Mouse (Mus musculus) spleen, adult 18-20 months (tissue): ENCODE measurements at regions not wholly inside any gene's neighbourhood (a gene's known extent, or its start where the extent isn't known, plus 50 kb on each side); places are given as distances from the start of the nearest gene placed in this dataset.

ENCODE experiments used
- DNase-seq, 2 experiments: peaks; one replicate each; pipeline ENCODE4 v3.0.0; 2022; ENCODE audit warnings: mixed read lengths in 2 of 2

DNA sequence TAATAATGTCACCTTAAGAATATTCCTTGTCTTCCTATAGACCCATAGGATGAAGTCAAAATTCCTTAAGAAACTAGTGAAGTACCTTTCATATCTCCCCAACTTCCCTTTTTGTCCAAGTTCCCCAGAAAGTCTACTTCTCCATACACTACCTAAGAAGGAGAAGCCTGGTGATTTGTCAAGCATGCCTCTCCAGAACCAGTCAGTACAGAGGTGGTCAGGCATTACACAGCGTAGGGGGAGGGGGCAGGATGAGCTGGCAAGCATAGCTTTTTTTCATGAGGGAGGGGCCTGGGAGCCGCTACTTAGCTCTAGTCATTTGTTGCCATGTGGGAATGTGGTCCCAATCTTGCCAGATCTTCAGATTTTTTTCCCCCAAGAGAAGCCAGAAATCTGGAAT, 54.0 kb upstream of the Satb2 start:
- DNase-seq: no peak

DNA sequence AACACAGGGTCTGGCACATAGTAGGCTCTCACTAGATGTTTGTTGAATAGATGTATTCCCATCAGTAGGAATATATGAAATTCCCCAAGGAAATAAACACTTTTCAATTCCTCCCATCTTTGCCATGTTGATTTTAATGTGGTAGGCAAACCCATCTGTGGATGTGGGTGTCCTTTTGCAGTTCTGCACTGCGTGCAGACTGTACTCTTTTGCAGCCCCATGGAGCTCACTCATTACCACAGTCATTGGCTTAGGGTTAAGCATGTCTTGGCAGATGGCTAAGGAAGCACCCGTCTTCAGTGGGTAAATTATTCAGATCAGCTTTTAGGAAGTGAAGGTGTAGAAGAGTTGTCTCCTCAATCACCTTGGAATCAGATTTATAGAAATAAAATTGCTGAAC, 54.8 kb upstream of the Satb2 start:
- DNase-seq: no peak

DNA sequence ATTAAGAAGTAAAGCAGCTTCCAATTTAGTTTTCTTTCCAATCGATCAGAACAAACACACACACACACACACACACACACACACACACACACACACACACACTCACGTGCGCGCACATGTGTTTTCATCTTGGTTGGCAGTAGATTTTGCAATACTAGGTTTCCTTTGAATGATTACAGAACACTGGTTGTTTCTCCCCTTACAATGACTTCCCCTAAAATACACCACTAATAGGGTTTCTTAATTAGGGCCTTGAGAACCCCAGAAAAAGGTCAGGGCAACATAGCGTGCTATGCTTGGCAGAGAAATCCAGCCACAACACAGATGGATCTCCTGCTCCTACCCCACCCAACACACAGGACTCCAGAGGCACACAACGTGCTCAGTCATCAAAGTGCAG, 56.0 kb upstream of the Satb2 start:
- DNase-seq: no peak

DNA sequence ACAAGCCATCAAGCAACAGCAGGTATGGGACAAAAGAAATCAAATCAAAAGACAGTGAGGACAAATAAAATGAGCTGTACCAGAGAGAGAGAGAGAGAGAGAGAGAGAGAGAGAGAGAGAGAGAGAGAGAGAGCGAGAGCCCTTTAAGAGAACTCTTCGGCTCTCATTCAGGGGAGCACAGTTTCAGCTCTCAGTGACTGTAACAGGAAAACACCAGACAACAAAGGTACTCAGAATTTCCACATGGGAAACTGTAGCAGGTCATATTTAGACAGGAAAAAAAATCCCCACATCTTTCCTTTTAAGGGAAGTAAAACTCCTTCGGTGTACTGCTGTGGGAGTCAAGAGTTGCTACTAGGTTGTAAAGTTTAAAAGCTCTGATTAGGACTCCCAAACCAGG, 57.9 kb upstream of the Satb2 start:
- DNase-seq: no peak

DNA sequence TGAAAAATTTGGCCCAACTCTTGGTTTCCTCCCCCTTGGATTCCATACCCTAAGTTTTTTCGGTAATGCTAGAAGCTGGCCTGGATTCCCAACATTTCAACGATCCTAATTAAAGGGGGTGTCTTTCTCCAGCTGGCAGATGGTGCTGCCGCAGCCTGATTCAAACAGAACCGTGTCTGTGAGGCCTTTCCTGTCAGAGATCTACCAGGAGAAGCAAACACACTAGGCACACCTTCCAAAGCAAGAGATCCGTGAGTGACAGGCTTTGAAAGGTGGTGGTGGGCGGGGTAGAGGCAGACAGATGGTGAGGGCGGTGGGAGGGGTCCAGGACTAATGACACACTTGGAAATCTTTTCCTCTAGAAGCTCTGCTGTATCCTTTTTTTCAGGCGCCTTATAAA, 61.8 kb upstream of the Satb2 start:
- DNase-seq: no peak

DNA sequence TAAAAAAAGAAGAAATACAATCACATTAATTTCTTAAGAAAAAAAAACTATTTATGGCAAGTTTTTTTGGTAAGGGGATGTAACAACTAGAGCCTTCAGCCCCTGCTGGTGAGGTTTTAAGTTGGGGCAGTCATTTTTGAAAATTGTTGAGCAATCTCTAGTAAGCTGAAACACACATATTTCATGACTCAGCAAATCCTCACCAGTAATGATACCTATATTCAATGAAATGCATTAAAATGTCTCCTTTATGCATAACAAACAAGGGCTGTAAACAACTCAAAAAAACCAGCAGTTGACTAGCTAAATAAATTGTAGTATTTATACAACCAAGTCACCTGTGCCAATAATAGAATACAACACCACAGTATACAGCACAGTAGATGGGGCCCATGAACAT, 63.1 kb upstream of the Satb2 start:
- no peak for DNase-seq

DNA sequence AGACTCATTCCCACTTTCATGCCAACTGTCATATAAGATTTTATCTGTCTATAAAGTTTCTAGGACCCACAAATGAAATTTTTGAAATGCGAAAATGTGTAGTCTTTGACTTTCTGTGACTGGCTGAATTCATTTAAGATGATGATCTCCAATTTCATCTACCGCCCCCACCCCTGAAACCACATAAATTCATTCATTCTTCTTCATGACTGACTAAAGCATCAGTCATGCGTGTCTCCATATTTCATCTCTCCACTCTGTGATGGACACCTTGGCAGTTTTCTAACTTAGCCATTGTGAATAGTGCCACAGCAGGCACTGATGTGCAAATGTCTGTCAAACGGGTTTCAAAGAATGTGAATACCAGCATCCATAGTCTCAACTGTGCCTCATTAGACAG, 75.4 kb upstream of the Satb2 start:
- DNase-seq: no peak

DNA sequence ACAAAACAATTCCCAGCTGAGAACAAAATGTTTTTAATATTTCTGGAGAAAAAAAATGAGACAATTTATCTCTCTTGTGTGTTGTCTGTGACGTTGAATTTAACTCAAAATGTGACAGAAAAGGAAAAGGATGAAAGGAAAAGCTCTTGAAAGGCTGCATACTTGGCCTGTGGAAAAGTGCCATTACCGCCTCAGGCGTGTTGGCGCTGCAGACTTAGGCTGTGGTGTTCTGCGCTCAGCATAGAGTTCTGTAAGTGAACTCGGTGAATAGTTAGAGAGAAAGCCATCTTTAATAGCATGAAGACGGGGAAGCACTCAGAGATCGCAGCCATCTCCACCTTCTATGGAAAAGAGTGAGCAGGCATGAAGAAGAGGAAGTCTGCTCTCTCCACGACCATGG, 77.5 kb upstream of the Satb2 start:
- DNase-seq: no peak

DNA sequence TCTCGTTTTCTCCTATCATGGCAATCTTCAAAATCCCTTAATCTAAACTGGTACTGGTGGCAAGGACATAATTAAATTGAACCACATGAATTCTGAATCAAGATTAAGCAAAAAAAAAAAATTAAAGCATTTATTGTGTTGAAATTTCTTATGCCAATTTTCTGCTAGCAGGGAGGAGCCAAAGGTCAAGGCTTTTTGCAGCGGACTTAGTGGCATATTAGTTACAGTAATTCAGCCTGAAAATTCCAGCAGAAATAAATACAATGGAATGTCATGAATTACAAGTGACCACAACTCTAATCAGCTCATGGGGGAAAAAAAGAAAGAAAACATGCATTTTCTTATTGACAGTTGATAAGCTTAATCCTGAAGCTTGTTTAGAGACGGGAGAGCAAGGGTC, 80.8 kb upstream of the Satb2 start:
- no peak for DNase-seq

DNA sequence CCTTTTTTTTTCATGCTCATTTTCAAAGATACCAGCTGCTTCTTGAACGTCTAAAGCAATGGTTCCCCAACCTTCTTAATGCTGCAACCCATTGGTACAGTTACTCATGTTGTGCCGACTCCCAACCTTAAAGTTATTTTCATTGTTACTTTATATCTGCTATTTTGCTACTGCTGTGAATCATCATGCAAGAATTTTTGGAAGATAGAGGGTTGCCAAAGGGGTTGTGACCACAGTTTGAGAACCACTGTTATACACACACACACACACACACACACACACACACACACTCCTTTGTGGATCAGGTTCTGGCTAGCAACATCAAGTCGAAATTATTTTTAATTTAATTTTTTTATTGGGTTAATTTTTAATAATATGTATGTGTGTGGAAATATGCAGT, 96.8 kb upstream of the Satb2 start:
- no peak for DNase-seq

DNA sequence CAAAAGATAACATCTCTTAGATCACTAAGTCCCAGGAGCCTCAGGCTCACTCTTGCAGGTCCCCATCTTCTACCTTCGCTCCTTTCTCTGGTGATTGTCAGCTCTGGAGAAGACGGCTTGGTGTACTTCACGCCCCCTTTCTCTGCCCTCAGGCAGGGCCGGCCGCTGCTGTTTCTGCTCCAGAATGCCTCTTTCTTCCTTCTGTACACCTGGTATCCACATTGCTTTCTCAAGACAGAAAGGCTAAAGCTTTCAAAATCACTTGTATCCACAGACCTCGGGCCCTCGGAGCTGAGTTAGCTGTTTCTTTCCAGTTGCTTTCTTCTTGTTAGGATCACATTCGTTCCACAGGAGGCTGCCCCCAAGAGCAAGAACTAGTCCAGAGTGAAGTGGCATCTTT, 98.2 kb upstream of the Satb2 start:
- no peak for DNase-seq

DNA sequence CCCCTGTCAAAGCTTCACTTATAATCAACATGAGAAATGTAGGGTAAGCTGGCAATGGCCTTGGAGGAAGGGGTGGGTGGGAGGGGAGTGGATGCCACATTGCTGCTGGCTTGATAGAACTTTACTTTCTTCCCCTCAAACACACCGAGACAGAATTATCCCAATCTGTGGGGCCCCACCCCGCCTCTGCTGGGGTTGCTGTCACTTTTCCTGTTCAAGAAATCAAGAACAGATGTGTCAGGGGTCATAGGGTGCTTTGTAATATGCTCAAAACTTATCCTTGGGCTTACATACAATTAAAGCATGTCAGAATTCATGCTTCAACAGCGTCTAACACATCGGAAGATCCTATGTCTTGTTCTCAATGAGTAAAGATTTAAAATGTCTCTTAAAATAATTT, 101.9 kb upstream of the Satb2 start:
- DNase-seq: no peak

DNA sequence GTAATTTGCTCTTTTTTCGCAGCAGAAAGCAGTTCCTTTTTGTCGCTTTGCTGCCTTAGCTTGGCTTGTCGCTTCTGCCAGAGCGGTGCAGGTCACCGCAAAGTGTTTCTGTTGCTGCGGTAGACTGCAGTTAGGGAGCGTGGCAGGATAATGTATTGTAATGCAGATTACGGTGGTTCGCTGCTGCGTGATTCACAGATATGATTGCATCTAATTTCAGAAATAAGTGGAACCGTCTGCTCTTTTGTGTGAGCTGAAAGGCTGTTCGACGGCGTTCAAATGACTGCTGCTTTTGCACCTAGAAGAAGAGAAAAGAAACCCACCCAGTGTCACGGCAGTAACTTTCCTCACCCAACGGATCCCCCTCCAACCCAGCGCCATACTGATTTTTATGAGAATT, 104.7 kb upstream of the Satb2 start:
- no peak for DNase-seq

DNA sequence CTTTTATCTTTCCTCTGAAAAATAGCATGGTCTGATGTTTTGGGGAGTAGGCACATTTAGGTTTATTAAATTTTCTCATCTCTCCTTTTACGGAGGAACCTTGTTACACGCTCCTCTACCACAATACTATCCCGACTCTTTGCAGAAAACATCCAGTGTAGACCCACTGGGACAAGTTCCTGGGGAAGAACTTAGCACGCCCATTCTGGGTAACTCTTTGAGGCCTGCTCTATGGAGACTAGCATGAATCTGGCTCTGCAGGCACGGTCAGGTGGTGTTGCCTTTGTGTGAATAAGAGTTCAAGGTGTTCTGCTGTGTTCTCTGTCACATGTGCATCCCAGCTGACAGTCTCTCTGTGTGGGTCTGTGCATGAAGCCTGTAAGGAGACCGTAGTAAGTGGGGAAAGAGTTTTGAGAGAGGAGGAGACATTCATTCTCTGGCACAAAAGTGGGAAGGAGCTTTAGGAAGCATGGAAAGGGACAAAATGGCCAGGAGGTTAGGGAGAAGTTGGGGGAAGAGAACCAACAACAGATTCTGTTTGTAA, 105.2 kb upstream of the Satb2 start:
- no peak for DNase-seq

DNA sequence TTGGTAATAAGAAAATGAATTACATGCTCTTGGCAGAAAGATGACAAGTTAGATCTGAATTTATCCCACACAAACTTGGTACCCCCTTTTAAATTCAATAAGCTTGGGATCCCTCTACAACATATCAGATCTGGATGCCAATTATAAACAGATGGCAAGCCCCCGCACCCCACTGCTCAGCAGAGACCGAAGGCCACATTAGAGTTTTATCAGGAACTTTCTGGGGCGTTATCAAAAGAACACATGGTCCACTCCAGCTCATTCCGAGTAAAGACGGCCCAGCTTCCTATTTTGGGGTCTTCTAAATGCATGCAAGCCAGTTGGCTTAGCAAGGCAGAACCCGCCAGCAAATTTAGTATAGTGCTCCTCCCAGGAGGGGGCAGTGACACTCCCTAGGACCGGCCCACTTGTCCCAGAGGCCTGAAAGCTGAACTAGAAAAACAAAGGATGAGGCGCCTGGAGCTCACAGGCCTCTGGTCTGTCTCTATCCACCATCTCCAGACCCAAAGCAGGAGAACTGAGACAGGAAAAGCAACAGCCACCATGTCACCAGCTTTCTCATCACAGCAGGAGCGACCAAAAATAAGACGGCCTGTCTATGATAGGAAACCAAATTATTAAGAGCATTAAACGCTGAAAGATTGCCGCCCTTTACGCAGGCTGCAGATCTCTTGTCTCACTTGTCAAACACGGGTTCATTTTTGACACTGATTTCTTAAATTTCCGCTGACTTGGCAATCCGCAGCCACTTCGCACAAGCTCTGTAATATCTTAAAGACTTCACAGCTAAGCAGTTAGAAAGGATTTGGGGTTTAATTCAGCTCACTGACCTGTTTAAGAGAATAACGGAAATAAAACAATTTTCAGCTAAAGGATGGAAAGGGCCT, 117.2 kb upstream of the Satb2 start:
- no peak for DNase-seq

DNA sequence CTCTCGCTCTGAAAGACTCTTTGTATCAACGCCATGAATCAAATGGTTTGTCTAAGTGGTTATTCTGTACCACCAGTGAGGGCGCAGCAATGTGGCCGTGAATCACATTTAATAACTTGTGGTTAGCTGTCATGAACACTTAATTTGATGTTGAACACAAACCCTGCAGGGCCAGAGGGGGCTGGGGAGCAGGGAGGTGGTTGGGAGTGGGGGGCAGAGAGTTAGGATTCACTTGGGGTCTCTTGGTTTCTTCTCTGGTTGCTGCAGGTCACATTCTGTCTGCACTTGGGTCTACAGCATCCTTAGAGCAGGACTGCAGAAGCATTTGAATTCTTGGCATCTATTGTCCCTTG, 117.8 kb upstream of the Satb2 start:
- no peak for DNase-seq

DNA sequence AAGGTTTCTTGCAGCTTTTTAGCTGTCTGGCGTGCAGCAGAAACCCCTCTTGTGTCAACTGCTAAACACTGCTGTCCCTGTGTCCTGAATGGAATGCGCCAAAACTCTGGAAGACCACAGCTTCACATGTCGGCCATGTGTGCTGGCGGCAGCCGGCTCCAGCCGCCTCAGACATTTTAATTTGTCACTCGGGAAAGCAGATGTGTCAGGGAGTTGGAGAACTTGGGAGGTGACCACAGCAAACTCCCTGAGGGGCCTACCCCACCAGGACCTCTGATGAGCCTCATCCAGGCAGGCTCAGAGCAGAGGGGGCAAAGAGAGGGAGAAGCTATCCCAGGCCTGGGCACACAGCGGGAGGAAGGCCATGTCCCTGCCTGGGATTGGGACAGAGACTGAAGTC, 118.3 kb upstream of the Satb2 start:
- no peak for DNase-seq

DNA sequence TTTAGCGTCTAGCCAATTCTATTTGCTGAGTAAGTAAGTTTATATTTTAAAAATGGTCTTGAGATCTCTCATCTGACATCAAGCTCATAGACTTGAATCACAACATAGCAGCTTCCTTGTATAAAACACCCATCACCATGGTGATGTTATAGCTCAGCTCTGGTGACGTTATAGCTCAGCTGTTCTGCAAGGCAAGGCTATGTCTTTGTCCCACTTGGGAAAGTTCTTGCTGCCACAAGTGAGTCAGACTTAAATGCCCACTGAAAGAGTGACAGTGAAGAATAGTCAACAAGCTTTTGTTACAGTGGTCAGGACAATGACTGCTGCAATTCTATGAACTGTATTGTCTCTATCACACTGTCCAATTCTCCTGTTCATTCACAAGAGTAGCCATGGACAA, 122.2 kb upstream of the Satb2 start:
- DNase-seq: no peak

DNA sequence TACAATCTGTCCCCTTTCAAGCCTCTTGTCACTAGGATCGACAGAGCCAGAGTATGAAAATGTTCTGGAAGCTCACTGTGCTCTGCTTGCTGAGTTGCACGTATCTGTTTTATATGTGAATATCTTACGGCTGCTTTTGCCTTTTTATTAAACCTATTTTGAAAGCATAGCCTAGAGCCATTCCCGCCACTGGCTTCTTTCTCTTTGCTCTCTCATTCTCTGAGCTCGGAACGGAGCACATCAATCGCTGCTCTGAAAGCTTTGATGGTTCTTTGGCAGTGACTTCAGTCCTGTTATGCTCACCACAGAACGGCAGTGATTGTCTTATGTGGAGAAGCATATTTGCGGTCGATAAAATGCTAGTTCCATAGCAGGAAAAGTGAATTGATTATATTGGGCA, 128.9 kb upstream of the Satb2 start:
- no peak for DNase-seq

DNA sequence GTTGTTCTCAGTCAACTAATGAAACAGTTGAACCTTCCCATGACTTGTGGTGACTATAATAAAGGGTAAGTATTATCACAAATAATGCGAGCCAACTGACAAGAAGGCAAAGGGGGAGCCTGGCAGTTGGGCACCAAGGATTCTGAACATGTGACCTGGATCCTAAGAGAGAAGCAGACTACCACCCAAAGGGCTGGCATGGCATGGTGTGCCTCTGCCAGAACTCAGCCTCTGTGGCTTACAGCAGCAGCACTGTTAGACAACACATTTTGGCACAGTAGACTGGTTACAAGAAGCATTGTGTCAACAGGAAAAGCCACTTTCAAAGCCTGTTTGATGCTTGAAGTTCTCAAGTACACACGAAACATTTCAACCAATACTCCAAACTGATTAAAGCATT, 142.2 kb upstream of the Satb2 start:
- no peak for DNase-seq

DNA sequence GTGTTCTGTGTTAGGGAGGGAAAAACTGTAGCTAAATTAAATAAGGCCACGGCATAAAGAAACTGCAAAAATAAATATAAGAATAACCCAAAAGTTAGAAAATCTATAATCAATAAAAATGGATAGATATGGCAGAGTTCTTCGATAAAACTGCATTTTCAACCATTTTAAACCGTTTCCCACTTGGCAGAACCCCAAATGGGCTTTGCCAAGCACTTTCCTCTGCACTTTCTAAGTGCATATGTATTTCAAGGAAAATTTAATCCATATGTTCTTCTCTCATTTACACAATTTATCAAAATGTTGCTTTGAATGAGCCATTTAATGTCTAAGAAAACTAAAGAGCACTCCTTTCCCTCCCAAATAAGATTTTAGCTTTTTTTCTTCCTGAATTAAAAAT, 165.7 kb upstream of the Satb2 start:
- no peak for DNase-seq

DNA sequence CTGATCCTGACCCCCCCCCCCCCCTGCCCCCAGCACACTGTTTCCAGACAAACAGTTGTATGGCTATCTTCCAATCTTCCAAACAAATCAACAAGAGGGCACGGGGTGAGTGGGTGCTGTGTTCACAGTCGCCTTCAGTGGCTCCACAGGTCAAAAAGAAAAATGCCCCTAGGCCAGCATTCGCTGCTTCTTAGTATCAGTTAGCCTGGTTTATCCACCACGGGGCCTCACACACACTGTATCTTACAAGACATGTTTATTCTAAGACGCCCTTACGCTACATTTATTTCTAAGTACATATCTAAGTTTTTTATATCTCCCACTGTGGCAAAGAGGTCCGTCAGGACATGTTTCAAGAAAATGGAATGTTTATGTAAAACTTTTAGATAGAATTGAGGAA, 177.4 kb upstream of the Satb2 start:
- DNase-seq: no peak

DNA sequence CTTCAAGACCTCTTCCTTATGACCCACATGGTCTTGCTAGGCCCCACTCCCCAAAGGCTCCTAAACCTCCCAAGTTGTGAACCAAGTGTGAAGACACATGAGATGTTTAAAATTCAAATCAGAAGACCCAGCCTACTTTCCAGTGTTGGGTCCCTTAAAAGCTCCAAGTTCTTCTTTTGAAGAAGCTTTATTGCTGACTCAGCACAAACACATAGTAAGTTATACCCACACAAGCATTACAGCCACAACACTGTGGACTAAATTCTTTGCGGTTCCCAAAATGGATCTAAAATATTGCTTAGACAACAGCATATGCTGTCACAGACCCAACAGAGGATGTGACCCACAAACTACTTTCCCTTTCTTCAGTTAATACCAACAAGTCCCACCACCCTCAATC, 186.0 kb upstream of the Satb2 start:
- DNase-seq: no peak

DNA sequence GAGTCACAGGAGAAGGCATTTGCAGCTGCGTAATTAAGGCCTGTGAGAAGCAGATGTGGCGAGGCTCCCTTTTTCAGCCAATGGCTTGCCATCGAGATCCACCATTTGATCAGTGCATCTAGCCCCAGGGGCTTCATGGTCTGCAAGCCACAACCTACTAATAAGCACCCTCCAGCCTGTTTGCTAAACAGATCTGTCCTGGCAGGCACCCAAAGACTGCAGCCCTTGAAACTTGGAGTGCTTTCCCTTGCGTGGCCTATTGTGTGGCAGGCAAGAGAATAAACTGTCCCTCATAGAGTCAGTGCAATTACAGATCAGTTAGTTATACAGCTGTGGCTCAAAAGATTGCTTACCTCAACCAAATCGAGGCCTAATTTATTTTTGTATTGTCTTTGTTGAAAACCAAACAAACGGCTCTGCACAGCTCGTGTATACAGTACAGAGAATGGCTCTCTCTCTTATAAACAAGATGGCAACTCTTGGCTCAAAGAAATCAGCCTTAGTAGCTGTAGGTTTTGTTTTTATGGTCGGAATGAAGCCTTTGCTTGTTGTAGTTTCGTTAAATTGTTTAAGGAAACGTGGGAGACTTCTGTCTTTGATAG, 195.9 kb upstream of the Satb2 start:
- no peak for DNase-seq

DNA sequence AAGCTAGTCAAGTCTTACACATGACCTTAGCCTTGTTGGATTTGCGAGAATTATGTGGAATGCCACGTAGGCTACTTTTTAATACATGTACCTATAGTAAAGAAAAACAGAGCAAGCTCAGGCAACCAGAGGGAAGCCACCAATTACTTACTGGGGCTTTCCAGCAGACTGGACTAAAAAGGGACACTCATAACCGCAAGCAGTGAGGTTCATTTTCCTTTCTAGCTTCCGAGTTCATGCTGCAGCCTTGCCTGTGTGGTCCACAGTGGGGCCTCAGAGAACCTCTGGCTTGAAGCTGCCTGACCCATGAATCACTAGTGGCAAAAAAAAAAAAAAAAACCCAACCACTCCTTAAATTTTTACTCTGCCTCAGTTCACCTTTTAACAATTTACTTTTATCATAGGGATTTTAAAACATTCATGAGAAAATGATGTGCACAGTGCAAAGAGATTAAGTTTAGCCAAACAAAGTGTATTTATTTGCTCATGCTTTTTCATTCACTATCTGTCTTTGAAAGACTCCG, 188.6 kb upstream of the 1700066M21Rik start:
- no peak for DNase-seq
